Mouse (Mus musculus): ENCODE results near the gene Rexo2. TPM values are rescaled to one million over a fixed set of nuclear protein-coding genes. Genes with fewer than 3 reads are reported as not detected.

Rexo2 gene
- total RNA-seq, 2 experiments from 2014 or later: 60.3 to 62.1 TPM

Small RNA genes within 50 kb of the gene (microRNA-seq; reads per million reads assigned to microRNA genes)
- 0 reads per million in 2 experiments for gene Gm23653

Other genes starting within 250 kb of the Rexo2 start
- gene Nxpe2, start 127.2 kb downstream of the Rexo2 start, total RNA-seq (2021): 1 to 10 TPM; 1.7 to 1.8 TPM
- 10 to 100 TPM; 36.7 to 41.2 TPM for gene Rbm7, start 14.7 kb upstream of the Rexo2 start, total RNA-seq (2021)
- 10 to 100 TPM; 20.5 to 21.2 TPM for gene Gm5617, start 14.8 kb upstream of the Rexo2 start, total RNA-seq (2021)
- 10 to 100 TPM; 10.3 to 13.6 TPM for gene Nnmt, start 124.5 kb upstream of the Rexo2 start, total RNA-seq (2021)